ENCODE assay signal across 12 mouse cellular contexts in genomic region chr13:40994487-40995263, GRCm38 (mm10). TPM values are rescaled to one million over a fixed set of nuclear protein-coding genes. Genes with fewer than 3 reads are reported as not detected.
DNase-seq lines count a peak whose midpoint lies in the region; ATAC-seq and TF ChIP-seq lines count a peak whose summit lies in the region.
"Had no signal": no experiment of that assay in that cellular context is flagged by ENCODE, and none has a peak within 500 bp of the region (broad histone marks: within the 10 kb centered on the region; RNA-seq: fewer than 3 reads in every experiment).

No protein-coding gene starts in this region.

- no peaks in the 10 kb centered on the region for H3K27me3 ChIP-seq in limb, embryonic 12.5 days
- no peaks in the 10 kb centered on the region for H3K27me3 ChIP-seq in limb, embryonic 10.5 days (ENCODE audit: low read depth, poor library complexity, severe bottlenecking)
- no peaks in the 10 kb centered on the region for H3K27me3 ChIP-seq in limb, embryonic 14.5 days (ENCODE audit: control insufficient read depth, insufficient read depth, low read length)
- H3K27me3 ChIP-seq: neural tube, embryonic 13.5 days had no signal

- no peak overlapping the region for H3K27ac ChIP-seq in limb, embryonic 12.5 days
- H3K27ac ChIP-seq in limb, embryonic 10.5 days = no peak overlapping the region
- no peak overlapping the region for H3K27ac ChIP-seq in limb, embryonic 14.5 days (replicated peaks; ENCODE audit: low read depth, low read length)
- H3K27ac ChIP-seq: neural tube, embryonic 13.5 days had no signal

- 43% methylated on average over 8 of the region's 8 CpGs for WGBS in limb, embryonic 12.5 days
- WGBS in limb, embryonic 10.5 days = 61% methylated on average over 8 of the region's 8 CpGs
- WGBS in limb, embryonic 14.5 days = 39% methylated on average over 8 of the region's 8 CpGs

- 0 out of 2 replicates have a peak, but pooled peaks cover 4% of the 10 kb centered on the region for H3K4me1 ChIP-seq in limb, embryonic 12.5 days (replicated peaks)
- H3K4me1 ChIP-seq in limb, embryonic 10.5 days = no peaks in the 10 kb centered on the region
- no peaks in the 10 kb centered on the region for H3K4me1 ChIP-seq in limb, embryonic 14.5 days (ENCODE audit: control insufficient read depth, insufficient read depth, low read length)

- no peak overlapping the region for H3K4me3 ChIP-seq in limb, embryonic 12.5 days (replicated peaks)
- no peak overlapping the region for H3K4me3 ChIP-seq in limb, embryonic 10.5 days
- H3K4me3 ChIP-seq in limb, embryonic 14.5 days (replicated peaks; ENCODE audit: low read length) = no peak overlapping the region
- H3K4me3 ChIP-seq: neural tube, embryonic 13.5 days had no signal

- H3K36me3 ChIP-seq in limb, embryonic 12.5 days = no peaks in the 10 kb centered on the region
- H3K36me3 ChIP-seq in limb, embryonic 10.5 days = no peaks in the 10 kb centered on the region
- H3K36me3 ChIP-seq in limb, embryonic 14.5 days (ENCODE audit: control insufficient read depth, insufficient read depth, low read length) = no peaks in the 10 kb centered on the region
- H3K36me3 ChIP-seq: neural tube, embryonic 13.5 days had no signal

- H3K9me3 ChIP-seq in limb, embryonic 12.5 days = no peaks in the 10 kb centered on the region
- H3K9me3 ChIP-seq in limb, embryonic 10.5 days (replicated peaks) = no peaks in the 10 kb centered on the region
- H3K9me3 ChIP-seq in limb, embryonic 14.5 days (ENCODE audit: control insufficient read depth, low read length) = no peaks in the 10 kb centered on the region
- H3K9me3 ChIP-seq: neural tube, embryonic 13.5 days had no signal

- DNase-seq in adrenal gland, postnatal 14 days = peak; percentile 25
- no peak for DNase-seq in adrenal gland, adult 18-20 months (ENCODE audit: low spot score in 2 of 2)
- DNase-seq in limb, embryonic 10.5 days (ENCODE audit: low spot score) = no peak
- peak; percentile 45 for DNase-seq in embryo, embryonic 11 days
- no peak for DNase-seq in limb, embryonic 14.5 days (ENCODE audit: low spot score)
- no peak for DNase-seq in testis, postnatal 10 days (ENCODE audit: low spot score)
- DNase-seq in gastrocnemius, postnatal 25 days = no peak
- DNase-seq: cerebellum, adult 9-11 months; kidney, postnatal 10 days had no signal

- ATAC-seq in limb, embryonic 12.5 days (ENCODE audit: insufficient number of reproducible peaks, insufficient read depth, low FRiP score, low TSS enrichment, low read depth) = peak; percentile 73
- ATAC-seq in limb, embryonic 14.5 days (ENCODE audit: low FRiP score, low read depth) = peak; percentile 68; the same call in 1 of the 2 replicates
- ATAC-seq: activated CD4-positive, CD25-positive, alpha-beta regulatory T cell, adult 4 months had no signal

- TF ChIP-seq POLR2A in limb, embryonic 14.5 days (IDR thresholded peaks at IDR 0.05; ENCODE audit: borderline replicate concordance, extremely low read depth, insufficient read depth, insufficient read length) = no peak

- no peak overlapping the region for H3K9ac ChIP-seq in limb, embryonic 12.5 days (replicated peaks)
- no peak overlapping the region for H3K9ac ChIP-seq in limb, embryonic 14.5 days (ENCODE audit: low read depth, low read length, severe bottlenecking)
- H3K9ac ChIP-seq: neural tube, embryonic 13.5 days had no signal

- H3K4me2 ChIP-seq in limb, embryonic 12.5 days = no peak overlapping the region
- no peak overlapping the region for H3K4me2 ChIP-seq in limb, embryonic 14.5 days (replicated peaks; ENCODE audit: low read depth, low read length, severe bottlenecking)
- H3K4me2 ChIP-seq: neural tube, embryonic 13.5 days had no signal

RNA-seq across cellular contexts. Expression of gene Pak1ip1, which starts 6.1 kb away (rescaled TPM):
- 62.3 and 64.0 TPM in 2 replicates for total RNA-seq in adrenal gland, postnatal 14 days (2021)
- 10 to 100 TPM; 56.9 to 58.2 TPM for total RNA-seq in adrenal gland, adult 18-20 months (2021)
- polyA plus RNA-seq in limb, embryonic 12.5 days (2016; fragmentation: Nextera tagmentation; extraction: Ambion mirVana) = 58.1 and 59.1 TPM in 2 replicates
- polyA plus RNA-seq in limb, embryonic 10.5 days (2016; fragmentation: Nextera tagmentation; extraction: Ambion mirVana) = 62.0 and 74.1 TPM in 2 replicates
- polyA plus RNA-seq in limb, embryonic 14.5 days (2012; rRNA removed) = 44.6 and 54.0 TPM in 2 replicates
- polyA plus RNA-seq in limb, embryonic 14.5 days (2014; fragmentation: Nextera tagmentation; extraction: Ambion mirVana) = 55.7 and 60.7 TPM in 2 replicates
- 10 to 100 TPM; 24.5 to 26.3 TPM for total RNA-seq in gastrocnemius, postnatal 25 days (2021)

RNA-seq across cellular contexts. Expression of gene Tmem14c, which starts 21.4 kb away (rescaled TPM):
- 268 and 286 TPM in 2 replicates for total RNA-seq in adrenal gland, postnatal 14 days (2021)
- 100 to 1,000 TPM; 176 to 205 TPM for total RNA-seq in adrenal gland, adult 18-20 months (2021)
- polyA plus RNA-seq in limb, embryonic 12.5 days (2016; fragmentation: Nextera tagmentation; extraction: Ambion mirVana) = 196 and 204 TPM in 2 replicates
- 205 and 216 TPM in 2 replicates for polyA plus RNA-seq in limb, embryonic 10.5 days (2016; fragmentation: Nextera tagmentation; extraction: Ambion mirVana)
- 110 and 122 TPM in 2 replicates for polyA plus RNA-seq in limb, embryonic 14.5 days (2012; rRNA removed)
- 220 and 229 TPM in 2 replicates for polyA plus RNA-seq in limb, embryonic 14.5 days (2014; fragmentation: Nextera tagmentation; extraction: Ambion mirVana)
- total RNA-seq in gastrocnemius, postnatal 25 days (2021) = 10 to 100 TPM; 80.7 to 82.9 TPM

Comparison
In these comparisons a context has a peak if more than half of its experiments do, and no peak if none do; other contexts are left out.
1. DNase-seq: peak in adrenal gland, postnatal 14 days (single experiment) and embryo, embryonic 11 days (single experiment); none in adrenal gland, adult 18-20 months (0 of 2), limb, embryonic 10.5 days (single experiment), limb, embryonic 14.5 days (single experiment), testis, postnatal 10 days (single experiment) and gastrocnemius, postnatal 25 days (single experiment).